Mouse (Mus musculus) gastrocnemius, adult 18-20 months (tissue): ENCODE data around the gene Otulinl. TPM values are rescaled to one million over a fixed set of nuclear protein-coding genes. Genes with fewer than 3 reads are reported as not detected.

Source experiments
- DNase-seq: peaks from one replicate; pipeline ENCODE4 v3.0.0; 2021; ENCODE audit warnings: low spot score
- total RNA-seq, 2 experiments: library from RNA; stranded (reverse); gene quantifications; 2 replicates each; pipeline ENCODE4 v1.2.3; 2021

Gene Otulinl
- total RNA-seq, 2 experiments from 2014 or later = 0.91 to 0.93 TPM

DNA sequence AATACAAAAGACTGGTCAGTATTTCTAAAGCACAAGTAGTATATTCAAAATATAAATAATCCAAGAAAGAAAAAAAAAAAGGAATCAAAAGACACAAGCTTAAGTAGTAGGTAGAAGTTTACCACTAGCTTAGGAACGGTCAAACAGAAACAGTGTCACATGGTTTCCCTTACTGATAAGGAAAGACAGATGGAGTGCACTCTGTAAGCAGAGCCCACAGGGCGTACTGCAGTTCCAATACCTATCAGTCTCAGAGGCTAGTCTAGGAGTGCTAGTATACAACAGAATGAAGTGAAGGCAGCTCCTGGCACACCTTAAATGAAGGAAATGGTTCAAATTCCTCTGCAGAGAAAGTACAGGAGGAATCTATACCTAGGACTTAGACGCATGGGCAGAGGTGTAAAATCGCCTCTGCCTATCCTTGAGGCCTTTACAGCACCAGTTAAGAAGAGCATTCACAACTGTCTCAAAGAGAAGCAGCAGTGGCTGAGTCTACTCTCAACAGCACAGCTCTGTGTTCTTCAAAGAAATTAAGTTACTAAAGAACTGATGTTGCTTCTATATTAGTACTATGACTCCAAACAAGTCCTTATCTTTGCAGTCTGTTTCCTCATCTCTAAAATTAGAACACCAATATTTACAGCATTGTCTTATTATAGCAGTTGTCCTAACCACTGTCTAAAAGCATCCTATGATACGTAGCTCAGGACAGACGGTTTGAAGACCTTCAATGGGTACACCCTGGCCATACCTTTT lies 62.4 kb downstream of the Otulinl start:
- DNase-seq = no peak

DNA sequence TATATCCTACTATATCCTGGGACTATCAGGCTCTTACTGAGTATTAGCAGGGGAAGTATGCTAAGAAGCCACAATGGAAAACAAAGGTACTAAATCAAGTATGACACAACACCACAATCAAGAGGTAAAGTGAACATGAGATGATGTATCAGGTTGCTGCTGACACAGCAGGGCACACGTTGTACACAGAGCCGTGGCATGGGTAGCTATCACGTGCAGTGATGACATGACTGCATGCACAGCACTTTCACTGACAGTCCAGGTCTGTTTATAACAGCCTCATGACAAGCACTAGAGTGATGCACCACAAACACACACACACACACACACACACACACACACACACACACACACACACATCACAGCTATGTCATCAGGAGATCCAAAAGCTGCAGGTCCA lies 64.2 kb downstream of the Otulinl start:
- no peak for DNase-seq

DNA sequence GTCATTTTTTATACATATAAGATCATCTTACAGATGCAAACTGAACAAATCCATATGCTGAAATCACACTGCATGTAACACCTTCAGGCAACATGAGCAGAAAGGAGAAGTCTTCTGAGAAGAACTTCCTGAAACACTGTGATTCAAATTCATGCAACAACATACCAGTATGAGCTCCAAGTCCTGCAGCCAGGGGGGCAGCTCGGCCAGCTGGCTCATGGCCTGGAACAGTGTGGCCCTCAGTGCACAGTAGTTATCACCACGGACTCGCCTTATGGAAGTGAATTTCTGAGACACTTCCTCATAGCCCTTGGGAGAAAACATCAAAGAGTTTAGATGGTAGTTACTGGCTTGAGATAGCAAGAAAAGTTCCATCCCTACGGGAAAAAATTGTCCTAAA lies 65.2 kb downstream of the Otulinl start:
- DNase-seq = peak; percentile 89

DNA sequence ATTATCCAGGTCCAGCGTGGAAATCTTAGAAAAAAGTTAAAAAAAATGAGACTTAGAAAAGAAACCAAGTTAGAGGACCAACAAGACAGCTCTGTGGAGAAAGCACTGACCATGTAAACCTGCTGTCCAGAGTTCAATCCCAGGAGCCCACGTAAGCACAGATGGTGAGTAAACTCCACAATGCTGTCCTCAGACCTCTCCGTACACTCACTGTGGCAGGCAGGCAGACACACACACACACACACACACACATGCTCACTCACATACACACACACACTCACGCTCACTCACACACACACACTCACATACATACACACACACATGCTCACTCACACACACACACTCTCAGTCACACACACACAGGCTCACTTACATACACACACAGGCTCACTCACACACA lies 68.1 kb downstream of the Otulinl start:
- no peak for DNase-seq

DNA sequence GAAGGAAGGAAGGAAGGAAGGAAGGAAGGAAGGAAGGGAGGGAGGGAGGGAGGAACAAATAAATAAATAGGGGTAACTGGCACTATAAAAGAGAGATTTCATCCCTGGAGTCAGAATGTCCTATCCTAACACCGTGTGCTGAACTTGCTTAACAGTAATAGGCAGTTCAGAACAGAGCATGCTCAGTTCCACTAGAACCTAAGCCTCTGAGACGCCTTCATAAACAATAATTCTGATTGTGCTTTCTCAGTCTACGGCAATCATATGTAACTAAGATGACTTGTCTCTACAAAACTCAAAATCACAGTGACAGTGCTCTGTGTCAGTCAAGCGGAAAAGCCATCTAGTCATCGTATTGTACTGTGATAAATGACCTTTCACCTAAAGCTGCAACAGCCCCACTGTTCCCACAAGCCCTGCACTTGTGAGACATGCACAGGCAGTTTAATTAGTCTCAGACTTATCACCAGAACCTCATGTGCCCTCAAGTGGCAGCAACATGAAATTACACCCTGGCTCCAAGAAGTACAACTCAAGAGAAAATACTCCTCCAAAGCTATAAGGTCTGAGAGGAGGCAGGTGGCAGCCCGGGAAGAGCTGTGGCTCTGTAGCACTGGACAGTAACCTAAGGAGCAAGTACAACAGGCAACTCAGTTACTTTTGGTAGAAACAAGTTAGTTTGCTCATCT lies 68.7 kb downstream of the Otulinl start:
- peak; percentile 68 for DNase-seq

DNA sequence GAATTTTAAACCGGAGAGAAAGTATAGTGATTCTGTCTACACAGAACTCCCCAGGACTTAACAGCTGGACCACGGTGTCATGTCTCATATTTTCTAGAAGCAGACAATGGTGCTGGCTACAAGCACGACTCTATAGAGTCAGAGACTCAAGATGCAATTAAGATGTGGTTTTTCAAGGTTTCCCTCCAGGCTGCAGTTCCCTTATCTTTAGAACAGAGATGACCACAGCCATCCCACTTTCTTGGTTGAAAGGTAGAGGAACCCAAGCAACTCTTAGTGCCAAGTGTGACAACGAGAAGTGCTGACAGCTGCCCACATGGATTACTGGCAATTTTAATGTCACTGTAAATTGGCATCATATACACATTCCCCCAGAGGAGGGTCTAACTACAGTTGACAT lies 71.8 kb downstream of the Otulinl start:
- no peak for DNase-seq

DNA sequence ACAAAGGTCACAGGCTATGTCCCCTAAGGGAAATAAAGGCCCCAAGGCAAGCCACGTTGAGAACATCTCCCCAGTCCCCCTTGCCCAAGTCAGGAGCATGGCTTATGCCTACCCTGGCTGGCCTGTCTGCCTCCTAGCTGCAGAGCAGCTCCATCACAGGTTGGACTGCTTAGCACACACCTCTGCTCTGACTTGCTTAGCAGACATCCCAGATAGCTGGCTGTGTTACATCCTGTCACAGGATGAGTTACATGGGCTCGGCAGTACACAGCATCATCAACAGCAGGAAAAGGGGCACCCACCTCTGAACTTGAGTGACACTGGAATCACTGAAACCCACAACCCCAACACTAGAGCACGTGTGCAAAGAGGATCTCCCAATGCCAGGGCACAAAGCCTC lies 76.1 kb downstream of the Otulinl start:
- DNase-seq = no peak

Other genes with a start within 250 kb of the Otulinl start
- 100 to 1,000 TPM; 128 to 153 TPM for gene Ank, start 214.9 kb downstream of the Otulinl start, total RNA-seq
- 10 to 100 TPM; 17.8 to 28.3 TPM for gene Otulin, start 50.9 kb downstream of the Otulinl start, total RNA-seq